Mouse (Mus musculus) T-helper 1 cell (primary cell): ENCODE results near the gene Hbp1.

Experiments used
- in situ Hi-C: fragments of 300-600 bp; cut with MboI, MseI; formaldehyde crosslinking; loops from one replicate; pipeline ENCODE4 v1.15.1; 2025; ENCODE audit warnings: high pct_unique_total_duplicates

The Hbp1 gene

DNA sequence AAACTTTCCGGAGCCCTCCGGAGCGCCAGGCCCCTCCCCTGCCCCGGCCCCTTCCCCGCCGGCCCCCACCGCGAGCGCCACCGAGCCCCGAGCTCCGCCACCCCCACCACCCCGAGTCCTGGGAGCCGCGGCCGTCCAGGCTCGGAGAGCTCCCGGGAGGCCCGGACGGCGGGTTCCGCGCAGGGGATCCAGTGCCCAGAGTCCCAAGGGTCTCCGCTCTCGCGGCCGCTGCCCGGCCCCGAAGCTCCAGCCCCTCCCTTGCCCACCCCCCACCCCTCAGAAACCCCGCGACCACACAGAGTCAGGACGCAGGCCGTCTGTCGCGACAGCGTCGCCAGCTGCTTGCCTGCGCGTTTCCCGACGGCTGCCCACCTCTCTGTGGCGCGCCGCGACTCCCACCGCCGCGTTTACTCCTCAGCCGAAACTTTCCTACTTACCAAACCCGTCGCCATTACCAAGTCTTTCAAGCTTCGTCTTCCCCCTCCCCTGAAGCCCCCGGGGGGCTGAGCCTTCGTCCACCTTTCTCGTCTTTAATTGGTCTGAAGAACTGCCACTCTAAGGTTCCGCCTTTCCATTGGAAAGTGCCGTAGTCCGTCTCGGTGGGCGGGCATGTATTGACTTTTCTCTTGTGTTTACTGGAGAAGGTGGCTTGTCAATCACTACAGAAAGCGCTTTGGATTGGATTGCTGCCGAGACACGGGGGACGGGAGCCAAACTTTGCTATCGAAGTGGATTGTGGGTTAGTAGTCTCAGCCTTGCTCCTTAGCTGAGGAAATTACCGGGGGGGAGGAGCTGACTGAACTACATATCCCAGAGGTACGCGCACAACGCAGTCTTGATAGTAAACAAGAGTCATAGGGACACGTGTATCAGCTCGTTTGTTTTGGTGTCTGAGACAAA is at the start of gene Hbp1:
TSS of gene Hbp1 (minus strand) at position 777 of the 900 bp plus-strand sequence.
- in situ Hi-C loops = no loop called here

DNA sequence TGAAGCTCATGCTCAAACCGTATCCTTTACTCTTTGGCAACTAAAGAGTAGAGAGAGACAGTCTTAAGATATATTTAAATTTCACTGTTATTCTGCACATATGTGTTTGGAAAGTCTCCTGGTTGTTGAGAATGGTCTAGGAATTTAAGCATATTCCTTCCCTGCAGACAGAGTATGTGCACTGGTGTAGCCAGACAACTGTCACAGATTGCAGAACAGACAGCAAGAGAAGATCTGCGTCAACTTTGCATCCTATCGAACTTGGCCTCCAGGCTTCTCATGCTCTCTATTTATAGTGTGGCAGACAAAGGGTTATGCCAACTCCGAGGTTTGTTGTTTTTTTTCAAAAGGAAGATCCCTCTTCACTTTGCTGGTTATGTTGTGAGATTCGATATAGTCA is 48.4 kb upstream of the Hbp1 start:
- in situ Hi-C loops = no loop called here

DNA sequence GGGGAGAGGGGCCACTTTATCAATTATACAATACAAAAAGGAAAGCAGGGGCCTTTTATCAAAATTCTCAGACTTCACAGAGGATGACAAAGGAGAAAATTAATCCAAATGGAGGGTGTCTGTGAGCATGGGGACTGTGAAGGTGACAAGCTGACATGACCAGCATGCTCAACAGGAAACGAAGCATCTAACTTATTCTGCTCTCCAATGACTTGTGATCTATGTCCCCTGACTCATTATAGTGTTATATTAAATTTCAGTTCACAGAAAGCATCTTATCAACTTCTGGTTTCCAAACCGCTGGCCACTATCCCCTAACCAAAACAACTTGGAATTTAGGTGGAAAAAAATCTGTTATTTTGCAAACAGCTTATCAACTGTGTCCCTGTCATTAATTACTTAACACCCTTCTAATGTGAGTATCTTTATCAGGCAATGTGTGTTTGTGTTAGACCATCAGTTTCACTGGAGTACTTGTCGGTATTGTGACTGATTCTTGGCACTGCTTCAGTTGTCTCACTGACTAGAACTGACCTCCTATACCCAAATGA is 47.1 kb upstream of the Hbp1 start:
- in situ Hi-C loops = no loop called here

DNA sequence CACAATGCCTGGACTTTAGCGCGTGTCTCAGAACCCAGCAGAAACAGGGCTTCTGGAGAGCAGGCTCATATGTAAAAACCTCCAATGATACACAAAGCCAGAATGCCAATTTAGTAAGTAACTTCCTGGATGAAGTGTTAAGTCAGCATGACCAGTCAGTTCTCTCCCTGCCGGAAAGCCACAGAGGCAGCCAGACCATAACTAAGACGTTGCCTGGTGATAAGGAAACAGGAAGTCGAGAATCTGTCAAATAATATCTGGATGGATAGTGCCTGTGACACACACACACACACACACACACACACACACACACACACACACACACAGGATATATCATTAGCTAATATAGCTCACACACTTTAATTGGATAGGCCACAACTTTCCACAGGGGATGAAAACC is 46.5 kb upstream of the Hbp1 start:
- in situ Hi-C loops = no loop called here

DNA sequence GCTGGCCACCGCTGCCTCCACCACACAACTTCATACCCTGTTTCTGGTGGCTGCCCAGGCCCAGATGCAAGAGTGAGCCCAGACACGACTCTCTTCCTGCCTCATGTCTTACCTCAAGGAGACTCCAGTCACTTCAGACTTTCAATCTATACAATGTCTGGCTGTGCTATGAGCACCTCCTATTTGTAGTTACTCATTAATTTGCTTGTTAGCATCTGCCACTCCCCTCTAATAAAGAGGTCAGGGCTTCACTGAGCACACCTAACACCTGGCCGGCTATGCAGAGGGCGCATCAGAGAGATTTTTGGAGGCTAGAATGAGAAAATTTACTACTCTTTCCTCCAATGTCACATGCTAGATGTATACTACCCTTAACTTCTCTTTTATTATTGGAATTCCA is 40.2 kb upstream of the Hbp1 start:
- in situ Hi-C loops = no loop called here

DNA sequence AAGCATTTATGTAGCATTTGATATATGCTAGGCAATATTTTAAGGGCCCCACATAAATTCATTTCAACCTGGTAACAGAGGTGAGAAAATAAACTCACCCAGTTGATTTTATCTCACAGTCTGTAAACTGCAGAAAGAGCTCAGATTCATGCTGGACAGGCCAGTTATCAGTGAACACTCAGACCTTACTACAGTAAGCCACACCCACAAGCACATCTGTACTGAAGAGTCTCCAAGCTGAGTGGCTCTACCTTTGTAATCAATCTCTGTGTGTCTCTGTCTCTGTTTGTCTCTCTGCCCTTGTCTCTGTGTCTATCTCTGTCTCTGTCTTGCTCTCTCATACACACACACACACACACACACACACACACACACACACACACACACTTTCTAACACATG is 39.4 kb upstream of the Hbp1 start:
- in situ Hi-C loops = no loop called here

DNA sequence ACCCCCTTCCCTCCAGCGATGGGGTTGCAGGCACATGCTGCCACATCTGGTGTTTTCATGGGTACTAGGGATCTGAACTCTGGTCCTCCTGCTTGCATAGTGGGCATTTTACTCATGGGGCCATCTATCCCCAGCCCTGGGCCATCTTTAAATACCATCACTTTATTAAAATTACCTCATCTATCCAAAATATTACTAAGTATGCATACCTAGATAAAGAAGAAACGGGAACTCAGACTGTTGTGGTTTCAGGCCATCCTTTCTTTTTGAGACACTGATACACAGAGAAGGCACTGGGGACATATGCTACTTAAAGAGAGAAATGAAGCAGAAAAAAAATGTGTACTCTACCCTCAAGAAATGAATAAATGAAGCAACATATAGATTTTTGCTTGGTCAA is 36.1 kb upstream of the Hbp1 start:
- in situ Hi-C loops = no loop called here

DNA sequence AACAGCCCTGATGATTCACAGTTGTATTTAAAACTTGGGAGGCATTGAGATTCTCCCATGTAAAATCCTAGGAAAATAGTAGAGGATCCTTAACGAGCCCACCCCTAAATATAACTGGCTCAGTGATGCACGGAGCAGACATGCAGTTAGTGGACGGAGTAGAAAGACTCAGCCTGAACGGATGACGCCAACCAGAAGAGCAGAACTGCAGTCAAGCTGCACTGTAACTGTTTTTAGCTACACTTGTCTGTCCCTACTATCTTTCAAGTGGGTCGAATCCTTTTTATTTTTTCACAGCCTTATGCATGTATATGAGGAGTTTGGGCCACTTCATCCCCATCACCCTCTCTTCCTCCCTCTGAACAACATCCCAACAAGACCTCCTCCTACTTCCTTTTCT is 35.4 kb upstream of the Hbp1 start:
- in situ Hi-C loops = no loop called here

DNA sequence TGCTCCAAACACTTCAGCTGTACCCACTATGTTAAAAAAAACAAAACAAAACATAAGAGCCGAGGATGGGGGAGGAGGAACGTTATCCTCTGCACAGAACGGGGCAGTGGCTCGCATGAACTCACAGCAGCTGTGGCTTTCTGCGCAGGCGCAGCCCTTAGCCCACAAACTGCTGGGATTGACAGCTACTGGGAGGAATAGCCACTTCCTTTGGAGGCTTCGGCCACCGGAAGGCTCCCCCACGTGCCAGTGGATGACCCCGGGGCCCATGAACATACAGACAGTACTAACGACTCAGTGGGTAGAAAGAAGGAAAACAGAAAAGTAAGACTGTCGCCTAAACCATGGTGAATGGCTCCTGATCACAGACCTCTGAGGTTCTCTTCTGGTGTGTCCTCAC is 34.3 kb upstream of the Hbp1 start:
- in situ Hi-C loops = no loop called here

DNA sequence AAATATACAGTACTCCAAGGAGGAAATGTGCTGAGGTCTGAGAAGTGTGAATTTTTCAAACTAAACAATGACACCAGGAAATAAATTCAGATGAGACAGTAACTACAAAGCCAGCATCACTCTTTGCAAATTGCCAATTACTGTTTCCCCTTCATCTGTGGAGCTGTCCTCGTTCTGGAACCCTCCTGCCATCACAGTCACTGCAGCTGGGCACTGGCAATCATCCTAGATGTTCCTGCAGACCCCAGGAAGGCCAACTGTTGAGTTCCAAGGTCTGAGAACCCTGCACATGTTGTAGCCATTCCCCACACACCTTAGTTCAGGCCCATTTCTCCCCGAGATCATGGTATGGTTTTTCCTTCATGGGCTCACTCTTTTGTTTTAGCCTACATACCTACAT is 33.9 kb upstream of the Hbp1 start:
- in situ Hi-C loops = no loop called here

DNA sequence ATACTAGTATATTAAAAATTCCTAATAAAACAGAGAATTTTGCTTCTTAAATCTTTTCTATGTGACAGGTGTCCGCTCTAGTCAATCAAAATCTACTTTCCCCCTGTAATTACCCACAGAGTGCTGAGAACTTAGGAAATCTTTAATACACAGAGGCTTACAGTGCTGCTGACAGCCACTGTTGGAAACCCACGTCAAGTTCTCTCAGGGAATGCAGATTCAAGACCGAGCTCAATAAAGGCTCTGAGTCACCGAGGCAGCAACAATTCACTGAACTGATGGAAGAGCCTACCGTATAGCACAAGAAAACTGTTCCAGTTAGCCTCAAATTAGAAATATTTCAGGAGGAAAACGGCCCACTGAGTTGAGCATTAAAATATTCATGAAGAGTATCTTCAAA is 33.4 kb upstream of the Hbp1 start:
- in situ Hi-C loops = no loop called here

DNA sequence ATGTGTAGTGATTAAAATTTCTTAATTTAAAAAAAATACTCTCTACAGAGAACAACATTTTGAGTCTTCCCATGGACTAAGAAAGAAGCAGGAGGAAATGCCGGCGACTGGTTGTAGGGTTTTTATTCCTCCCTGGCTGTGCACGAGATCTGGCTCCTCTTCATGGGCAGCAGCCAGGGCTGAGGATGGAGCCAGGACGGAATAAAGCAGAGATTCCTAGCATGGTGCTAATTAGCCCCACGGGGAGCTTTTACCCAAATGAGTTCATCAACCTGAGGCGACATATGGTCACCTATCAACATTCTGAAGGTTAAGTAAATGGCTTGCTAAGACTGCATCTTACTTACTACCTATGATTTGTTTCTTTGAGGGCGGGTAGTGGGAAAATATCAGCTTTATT is 32.9 kb upstream of the Hbp1 start:
- in situ Hi-C loops = no loop called here

DNA sequence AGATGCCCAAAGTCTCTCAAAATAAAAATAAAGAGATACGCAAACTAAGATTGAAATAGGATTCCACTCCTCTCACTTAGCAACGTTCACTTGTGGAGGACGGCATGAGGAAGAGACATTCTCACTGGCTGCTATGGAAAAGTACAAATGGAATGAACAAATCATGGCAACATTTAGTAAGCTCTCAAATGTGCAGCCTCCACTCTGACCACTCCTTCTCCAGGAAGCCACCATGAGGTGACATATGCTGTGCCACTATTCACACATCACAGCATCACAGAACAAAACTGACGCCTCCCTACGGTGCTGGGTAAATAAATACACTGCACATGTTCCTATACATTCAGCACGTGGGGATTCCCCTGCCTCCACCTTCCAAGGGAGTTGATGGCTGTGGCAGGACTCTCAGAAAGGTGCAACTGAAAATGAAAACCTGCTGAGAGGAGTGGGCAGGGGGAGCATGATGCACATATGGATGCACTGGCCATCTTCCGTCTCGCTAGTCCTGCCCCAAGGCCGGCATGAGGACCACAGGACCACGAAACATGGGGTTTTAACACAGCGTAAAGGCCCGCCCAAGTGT is 27.4 kb upstream of the Hbp1 start:
- in situ Hi-C loops = no loop called here

DNA sequence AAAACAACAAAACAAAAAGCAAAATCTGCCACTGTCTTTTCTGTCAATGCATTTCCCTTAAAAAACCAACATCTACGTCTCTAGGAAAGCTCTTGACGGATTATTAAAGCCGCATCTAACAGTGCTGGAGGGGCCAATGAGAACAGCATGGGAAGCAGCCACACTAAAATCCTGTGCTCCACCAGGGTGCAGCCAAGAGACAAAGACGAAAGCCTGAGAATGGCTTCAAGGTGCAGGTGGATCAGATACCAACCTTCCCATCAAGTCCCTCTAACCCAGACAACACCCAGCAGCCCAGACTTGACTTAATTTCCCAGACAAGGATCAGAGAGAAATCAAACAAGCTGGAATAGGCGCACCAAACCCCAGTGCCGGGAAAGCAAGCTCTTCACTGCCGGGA is 26.2 kb upstream of the Hbp1 start:
- in situ Hi-C loops = no loop called here

DNA sequence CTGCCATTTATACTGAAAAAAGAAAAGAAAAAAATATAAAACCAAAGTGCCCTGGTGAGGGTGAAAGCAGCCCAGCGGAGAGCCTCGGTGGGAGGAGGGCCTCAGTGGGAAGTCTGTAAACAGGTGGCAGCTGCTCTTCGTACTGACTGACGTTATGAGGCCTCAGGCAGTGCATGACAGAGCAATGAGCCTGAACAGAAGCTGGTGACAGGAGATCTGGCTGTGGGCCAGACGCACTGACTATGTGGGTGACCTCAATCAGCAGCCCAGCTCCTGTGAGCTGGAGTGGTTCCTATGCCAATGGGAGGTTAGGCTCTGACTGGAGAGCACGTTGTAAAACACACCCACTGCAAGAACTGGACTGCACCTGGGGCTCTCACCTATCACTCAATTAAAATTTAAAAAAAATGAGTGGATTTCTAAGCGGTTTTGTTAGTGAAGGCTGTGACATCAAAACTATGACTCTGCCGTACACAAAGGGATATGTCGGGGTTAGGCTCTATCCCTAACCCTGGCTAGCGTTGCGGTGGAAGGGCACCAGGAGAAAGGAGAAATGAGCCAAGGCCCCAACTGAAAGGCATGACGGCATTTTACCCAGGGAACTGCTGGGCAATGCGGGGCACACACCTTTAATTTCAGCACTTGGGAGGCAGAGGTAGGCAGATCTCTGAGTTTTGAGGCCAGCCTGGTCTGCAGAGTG is 23.3 kb upstream of the Hbp1 start:
- in situ Hi-C loops = no loop called here

DNA sequence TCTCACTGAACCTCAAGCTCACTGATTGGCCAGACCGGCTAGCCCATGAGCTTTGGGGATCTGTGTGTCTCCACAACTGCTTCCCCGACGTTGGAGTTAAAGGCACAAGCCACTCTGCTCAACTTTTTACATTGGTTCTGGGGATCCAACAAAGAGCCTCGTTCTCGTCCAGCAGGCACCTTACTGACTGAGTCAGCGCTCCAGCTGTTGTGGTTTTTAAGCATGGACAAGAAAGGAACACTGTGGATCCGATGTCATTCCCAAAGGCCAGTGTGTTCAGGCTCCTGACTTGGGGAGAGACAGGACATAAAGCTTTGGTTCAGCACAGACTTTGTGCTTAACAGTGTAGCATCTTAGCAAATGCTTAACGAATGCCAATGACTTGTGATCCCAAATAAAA is 21.2 kb upstream of the Hbp1 start:
- in situ Hi-C loops = no loop called here

DNA sequence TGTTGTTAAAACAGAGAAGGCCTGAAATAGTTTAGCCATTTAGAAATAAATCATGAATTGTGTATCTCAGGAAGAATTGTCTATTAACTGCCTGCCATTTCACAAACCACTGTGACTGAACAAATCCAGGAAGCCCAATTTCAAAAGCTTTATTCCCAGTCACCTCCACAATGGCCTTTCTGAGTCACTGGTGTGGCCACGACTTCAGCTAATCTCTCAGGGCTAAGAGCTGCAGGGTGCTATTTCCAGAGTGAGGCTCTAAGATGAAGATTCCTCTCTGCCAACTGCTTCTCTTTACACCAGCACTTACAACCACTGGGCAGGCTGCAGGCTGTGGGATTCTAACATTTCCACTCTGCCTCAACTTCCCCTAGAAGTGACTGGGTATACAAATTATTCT is 18.8 kb upstream of the Hbp1 start:
- in situ Hi-C loops = loop anchor here (5.0 kb wide), 2 partner anchors 173 to 278 kb away; no protein-coding TSS in a partner anchor

DNA sequence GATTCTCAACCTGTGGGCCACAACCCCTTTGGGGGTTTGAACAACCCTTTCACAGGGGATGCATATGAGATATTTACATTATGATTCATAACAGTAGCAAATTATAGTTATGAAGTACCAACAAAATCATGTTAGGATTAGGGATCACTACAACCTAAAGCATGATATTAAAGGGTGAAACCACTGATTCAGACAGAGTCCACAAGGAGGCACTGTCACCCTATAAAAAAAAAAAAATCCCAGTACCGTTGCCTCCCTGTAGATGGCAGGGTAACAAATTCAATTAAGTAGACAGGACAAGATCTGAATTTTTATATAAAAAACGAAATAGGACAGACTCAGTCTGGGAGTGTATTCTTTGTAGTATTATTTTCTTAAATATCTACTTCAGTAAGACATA is 17.2 kb upstream of the Hbp1 start:
- in situ Hi-C loops = loop anchor here (5.0 kb wide), 2 partner anchors 175 to 280 kb away; no protein-coding TSS in a partner anchor

DNA sequence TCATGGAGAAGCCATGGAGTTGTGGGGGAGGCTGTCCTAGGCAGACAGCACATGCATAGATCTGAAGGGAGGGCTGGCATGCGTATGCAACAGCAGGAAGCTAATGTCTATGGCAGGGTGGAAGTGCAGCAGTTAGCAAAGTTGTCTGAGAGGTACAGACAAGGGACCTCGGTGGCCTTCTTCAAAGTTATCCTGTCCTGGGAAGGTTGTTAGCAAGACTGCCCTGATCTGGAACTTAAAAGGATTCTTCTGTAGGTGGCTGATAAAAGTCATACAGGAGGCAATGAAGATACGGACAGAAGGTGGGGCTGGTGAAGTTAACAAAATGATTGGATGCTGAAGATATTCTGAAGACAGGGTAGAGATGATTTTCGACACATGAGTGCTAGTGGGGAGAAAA is 16.1 kb upstream of the Hbp1 start:
- in situ Hi-C loops = loop anchor here (5.0 kb wide), 2 partner anchors 176 to 281 kb away; no protein-coding TSS in a partner anchor

DNA sequence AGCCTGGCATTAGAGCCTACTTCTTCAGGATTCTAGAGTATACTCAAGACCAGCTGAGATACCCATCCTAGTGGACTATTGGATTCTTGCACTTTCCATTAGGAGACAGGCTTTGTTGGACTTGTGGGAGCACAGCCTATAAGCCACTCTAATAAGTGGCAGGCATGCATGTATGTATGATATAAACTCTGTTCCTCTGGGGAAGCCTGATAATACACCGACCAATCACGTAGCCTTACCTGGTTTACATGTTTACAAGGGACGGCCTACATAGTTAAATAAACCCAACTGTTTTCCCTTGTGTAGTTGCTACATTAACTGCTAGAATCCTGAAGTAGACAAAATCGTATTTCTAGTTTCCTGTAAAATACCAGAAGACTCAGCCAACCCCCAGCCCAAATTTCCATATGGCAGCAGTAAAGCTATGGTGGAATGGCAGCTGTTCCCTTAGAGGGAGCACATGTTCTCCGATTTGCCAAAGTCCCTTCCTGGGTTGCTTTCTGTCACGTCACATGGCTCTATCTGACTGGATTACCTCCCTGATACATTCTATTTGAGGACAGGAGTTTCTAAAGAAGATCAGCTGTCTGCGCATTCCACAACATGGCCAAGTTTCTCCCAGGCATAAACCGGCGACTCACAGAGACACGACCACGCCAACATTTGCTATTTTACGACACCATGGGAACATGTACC is 15.3 kb upstream of the Hbp1 start:
- in situ Hi-C loops = loop anchor here (5.0 kb wide), 2 partner anchors 177 to 282 kb away; no protein-coding TSS in a partner anchor

DNA sequence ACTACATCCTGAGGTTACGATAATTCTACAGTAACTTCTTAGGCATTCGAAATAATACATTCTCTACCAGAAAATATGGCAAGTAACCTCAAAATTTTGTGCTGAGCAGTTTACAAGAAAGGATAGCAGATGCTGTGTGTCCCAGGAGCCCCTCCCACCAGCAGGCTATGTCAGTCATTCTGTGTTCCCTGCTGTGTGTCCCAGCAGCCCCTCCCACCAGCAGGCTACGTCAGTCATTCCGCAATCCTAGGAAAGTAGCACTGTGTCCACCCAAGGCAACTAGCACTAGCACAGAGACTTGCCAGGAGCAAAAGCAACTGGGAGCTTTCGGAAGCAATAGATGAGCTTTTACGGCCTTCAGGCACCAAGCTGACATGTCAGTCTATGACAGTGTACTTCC is 13.7 kb upstream of the Hbp1 start:
- in situ Hi-C loops = no loop called here

DNA sequence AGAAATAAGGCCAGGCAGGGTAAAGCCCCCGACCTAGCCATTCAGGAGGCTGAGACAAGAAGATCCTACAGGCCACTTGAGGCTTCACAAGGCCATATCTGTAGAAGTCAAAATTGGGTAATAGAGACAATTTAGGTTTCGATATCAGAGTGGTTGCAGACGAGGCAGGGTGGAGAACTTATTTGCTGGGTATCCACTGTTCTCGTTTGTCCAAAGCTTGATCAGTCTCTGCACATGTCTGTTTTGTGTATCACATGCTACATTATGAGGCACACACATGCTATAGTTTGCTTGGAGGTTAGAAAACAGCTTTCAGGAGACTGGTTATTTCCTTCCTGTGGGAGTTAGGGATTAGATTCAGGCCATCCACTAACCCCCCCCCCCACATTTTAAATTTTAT is 5.5 kb upstream of the Hbp1 start:
- in situ Hi-C loops = no loop called here
